Mouse (Mus musculus): Measurements from ENCODE around the gene Pomgnt2.

Gene Pomgnt2

DNA sequence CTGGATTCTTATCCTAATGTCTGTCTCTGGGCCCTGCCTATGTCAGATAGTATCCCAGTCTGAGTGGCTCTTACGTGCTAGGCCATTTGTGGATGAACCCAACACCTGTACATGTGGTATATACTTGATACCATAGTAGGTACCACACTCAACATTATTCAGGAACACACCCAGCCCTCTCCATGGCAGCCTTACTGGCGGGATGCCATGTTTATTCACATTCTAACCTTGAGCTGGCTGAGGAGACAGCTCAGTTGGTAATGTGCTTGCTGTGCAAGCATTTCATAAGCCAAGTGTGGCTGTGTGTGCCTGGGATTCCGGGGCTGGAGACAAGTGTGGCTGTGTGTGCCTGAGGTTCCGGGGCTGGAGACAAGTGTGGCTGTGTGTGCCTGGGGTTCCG lies 28.7 kb downstream of the Pomgnt2 start:
- no peak for DNase-seq (ENCODE audit: low spot score)

DNA sequence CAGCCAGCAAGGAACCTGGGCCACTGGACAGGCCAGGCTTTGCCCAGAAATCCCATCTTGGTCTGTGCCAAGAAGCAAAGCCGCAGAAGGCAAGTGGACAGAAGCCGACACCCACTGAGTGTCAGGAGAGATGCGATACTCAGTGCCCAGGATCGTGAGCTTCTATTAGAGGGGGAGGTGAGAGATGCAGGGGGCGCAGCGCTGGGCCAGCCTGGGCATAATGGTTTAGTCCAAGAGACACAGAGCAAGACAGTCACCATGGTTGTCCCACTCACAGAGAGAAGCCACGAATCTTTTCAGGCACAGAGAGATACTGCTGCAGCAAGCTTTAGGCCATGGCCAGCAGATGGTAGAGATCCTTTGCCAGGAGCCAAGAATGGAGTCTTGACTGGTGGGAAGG lies 32.0 kb downstream of the Pomgnt2 start:
- DNase-seq (ENCODE audit: low spot score), result no peak

DNA sequence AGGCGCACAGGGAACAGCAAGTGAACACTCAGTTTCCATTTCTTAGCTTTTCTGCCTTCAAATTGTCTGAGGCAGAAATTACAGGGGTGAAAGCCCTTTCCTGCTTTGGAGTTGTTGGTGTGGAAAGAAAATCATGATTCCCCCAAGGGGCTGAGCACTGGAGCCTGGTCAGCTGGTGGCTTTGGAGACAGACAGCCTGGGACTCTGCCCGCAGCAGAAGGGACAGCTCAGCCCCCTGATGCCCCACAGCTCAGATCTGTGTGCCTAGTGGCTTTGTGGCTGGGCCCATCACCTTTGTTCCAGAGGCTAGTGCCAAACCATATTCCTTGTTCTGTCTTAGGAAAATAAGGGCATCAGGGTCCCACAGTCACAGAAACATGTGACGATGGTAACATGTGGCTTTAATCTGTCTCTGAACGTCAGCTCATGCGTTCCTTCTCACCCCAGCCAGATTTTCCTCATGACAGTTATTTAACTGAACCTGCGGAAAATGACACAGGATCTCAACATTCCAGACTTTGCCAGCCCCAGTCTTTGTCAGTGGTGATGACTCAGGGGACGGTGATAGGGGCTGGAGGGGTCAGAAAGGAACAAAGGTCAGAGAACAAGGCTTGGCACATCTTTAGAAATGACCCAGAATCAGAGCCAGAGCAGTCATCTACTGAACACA lies 36.8 kb downstream of the Pomgnt2 start:
- DNase-seq (ENCODE audit: low spot score), result no peak

DNA sequence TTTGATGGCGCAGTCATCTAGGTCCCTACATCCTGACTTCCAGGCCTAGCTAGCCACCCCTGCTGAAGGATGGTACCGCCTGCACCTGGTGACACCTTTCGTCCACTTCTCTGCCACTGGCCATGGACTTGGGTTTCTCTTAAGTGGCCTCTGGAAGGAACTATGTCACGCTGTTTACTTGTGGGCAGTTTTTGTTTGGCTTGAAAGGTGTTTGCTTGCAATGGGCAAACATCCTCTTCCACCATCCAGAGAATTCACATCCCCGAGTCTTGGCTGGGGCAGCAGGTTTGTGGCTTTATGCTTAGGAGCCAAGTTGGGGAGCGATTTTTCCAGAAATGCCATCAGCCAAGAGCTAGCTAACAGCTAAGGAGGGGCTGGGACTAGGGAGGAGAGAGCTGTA lies 44.3 kb downstream of the Pomgnt2 start:
- DNase-seq (ENCODE audit: low spot score), result no peak

GRCm38 (mm10) chr9:121951114-121951423 lies 45.8 kb downstream of the Pomgnt2 start:
- DNase-seq (ENCODE audit: low spot score), result no peak

- no peak for DNase-seq (ENCODE audit: low spot score)
Measured at GRCm38 (mm10) chr9:121950418-121951113, 46.3 kb downstream of the Pomgnt2 start, which contains the start of gene Fam198a. Gene Fam198a, plus strand, starts transcription at chr9:121950988.

- DNase-seq (ENCODE audit: low spot score), result no peak
Measured at GRCm38 (mm10) chr9:121948431-121948830, 48.5 kb downstream of the Pomgnt2 start.

- DNase-seq (ENCODE audit: low spot score), result no peak
Measured at GRCm38 (mm10) chr9:121947784-121948183, 49.1 kb downstream of the Pomgnt2 start.

GRCm38 (mm10) chr9:121943628-121944027 lies 53.3 kb downstream of the Pomgnt2 start:
- no peak for DNase-seq (ENCODE audit: low spot score)

DNA sequence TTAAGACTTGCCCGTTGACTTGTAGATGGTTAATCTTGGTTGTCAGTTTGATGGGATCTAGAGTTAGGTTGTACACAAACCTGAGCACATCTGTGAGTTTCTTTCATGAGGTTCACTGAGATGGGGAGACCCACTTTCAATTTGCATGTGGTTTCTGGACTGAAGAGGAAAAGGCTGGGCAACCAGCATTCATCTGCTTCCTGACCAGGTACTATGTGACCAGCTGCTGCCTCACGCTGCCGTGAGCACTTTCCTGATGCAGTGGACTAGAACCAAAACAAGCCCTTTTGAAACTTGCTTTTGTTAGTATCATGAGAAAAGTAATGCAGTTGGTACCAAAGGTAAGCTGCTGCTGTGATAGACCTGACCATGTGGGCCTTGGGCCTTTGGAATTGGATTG lies 53.9 kb downstream of the Pomgnt2 start:
- DNase-seq (ENCODE audit: low spot score), result no peak

DNA sequence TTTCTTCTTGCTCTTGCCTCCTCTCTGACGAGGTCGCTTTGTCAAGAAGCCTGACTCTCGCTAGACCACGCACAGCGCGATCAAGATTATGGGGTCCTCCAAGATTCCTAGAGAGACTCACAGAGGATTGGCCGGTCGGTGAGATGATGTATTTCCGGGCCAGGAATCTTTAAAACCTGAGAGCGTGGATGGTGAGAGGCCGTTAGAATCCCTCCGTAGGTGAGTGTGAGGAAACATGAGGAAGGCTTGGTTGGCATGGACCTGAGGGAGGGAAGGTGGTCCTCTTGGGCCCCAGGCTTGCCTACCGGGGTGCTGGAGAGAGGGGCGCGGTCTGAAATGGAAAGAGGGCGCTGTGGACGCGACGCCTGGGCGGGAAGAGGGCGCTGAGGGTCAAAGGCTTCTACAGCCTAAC lies 59.0 kb downstream of the Pomgnt2 start:
- DNase-seq (ENCODE audit: low spot score), result no peak

GRCm38 (mm10) chr9:121937451-121937864 lies 59.5 kb downstream of the Pomgnt2 start:
- DNase-seq (ENCODE audit: low spot score), result no peak

GRCm38 (mm10) chr9:121936952-121937351 lies 60.0 kb downstream of the Pomgnt2 start:
- DNase-seq (ENCODE audit: low spot score), result no peak

GRCm38 (mm10) chr9:121934856-121935255 lies 62.1 kb downstream of the Pomgnt2 start:
- DNase-seq (ENCODE audit: low spot score), result no peak
